Mouse (Mus musculus) adrenal gland, postnatal 25 days (tissue): ENCODE measurements around the gene A630001G21Rik. TPM values are rescaled to one million over a fixed set of nuclear protein-coding genes. Genes with fewer than 3 reads are reported as not detected.

ENCODE experiments used
- DNase-seq: peaks from one replicate; pipeline ENCODE4 v3.0.0; 2021; ENCODE audit warnings: mixed read lengths
- total RNA-seq: library from RNA; stranded (reverse); gene quantifications from 2 replicates; pipeline ENCODE4 v1.2.3, GENCODE M21; 2021

The A630001G21Rik gene
- total RNA-seq, 1 experiment from 2014 or later = 0.58 TPM

DNA sequence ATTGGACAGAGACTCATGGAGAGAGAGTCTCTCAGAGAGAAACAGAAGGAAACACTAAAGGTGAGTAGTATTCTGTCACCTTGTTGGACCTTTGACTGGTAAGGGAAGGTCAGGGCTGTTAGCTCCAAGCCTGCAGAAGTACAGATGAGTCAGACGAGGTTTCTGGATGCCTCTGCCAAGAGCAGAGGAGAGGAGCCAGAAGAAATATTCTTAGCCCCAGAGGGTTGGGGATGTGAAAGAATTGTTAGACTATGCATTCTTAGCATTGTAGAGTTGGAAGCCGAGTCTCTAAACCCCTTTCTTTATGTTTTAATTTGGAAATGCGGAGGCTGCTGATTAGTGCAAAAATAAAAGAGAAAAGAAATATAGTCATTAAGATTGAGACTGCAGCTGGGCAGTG, 6.5 kb downstream of the A630001G21Rik start:
- no peak for DNase-seq

DNA sequence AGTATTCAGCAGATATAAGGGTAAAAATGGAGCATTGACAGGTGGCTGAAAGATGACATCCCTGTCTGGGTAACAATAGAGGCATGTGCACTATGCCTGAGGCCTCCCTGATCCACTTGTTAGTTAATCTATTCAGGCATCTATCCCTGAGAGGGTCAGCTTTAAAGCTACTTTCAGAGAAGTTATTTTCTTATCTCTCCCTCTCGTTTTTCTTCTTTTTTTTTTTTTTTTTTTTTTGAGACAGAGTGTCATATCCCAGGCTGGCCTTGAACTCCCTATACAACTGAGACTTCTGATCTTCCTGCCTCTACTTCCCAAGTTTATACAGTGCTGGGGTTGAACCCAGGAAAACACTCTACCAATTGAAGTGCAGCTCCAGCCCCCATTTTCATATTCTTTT, 10.7 kb downstream of the A630001G21Rik start:
- no peak for DNase-seq

DNA sequence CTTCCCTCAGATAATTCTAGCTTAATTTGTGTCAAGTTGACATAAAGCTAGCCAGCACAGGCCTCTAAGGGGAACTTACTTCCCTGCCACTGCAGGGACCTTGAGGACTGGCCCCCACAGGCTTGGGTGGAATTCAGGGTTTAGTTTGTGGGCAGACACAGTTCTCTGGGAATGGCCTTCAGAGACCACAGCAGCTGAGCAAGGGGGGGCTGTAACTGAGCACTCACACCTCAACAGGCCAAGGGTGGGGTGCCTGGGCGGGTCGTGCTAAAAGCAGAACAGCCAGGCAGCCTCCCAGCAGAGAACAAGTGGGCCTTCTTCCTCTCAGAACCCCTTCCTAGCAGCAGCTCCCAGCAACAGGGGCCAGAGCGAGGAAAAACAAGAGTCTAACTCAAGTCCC, 12.3 kb downstream of the A630001G21Rik start:
- DNase-seq = no peak

DNA sequence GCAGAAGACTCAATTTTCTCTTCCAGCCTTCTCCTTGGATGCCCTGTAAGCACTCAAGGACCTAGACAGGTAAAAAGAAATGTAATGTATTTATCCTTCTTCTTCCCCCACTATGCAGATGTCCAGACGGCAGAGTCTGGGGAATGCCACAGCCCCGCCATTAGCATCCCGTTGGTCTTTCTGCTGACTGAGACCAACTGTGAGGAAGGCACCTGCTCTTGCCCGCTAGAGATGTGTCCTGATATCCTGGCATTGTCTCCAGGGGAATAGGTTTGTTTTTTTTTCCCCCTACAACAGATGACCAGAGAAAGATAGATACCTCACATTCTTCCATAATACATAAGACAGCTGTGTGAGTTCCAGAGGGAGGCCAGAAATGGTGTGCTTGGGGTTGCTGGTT, 14.2 kb downstream of the A630001G21Rik start:
- DNase-seq = no peak

DNA sequence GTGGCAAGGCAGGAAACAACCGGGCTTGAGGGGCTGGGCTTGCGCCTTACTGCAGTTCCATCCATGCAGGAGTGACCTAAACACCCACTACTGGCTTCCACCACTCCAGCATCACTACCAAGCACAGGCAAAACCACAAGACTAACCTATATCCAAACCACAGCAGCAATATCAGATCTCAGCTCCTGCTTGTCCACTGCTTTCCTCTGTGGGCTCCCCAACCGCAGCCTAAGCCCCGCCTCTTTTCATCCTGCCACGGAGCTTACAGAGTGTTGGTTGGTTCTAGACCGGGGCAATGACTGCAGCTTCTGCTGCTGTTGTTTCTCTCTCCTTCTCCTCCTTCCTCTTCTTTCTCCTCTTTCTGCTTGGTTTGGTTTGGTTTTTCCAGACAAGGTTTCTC, 15.1 kb downstream of the A630001G21Rik start:
- DNase-seq = no peak

DNA sequence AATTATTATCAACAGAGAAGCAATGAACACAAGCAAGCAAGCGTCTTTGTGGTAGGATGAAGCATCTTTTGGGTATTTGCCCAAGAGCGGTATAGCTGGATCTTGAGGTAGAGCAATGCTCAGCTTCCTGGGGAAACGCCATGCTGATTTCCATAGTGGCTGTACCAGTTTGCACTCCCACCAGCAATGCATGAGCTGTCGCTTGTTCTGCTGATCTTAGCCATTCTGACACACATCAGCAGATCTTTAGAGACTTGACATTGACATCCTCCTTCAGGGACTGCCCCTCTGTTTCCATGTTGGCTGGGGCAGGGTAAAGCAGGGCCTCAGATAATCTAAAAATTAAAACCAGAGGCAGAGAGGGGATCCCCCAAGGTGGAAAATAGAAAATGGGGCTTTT, 16.8 kb downstream of the A630001G21Rik start:
- no peak for DNase-seq

DNA sequence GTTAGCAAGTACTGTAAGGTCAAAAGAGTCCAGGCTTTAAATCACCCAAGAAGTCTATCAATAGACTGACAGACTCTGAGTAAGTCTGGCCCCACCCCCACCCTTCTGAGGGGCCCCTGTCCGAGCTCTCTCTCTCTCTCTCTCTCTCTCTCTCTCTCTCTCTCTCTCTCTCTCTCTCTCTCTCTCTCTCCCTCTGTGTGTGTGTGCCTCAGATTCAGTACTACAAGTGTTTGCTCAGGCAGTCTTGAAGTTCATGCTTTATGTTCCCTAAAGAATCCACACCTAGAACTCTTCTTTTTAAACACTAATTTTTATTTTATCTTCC, 19.5 kb downstream of the A630001G21Rik start:
- no peak for DNase-seq

DNA sequence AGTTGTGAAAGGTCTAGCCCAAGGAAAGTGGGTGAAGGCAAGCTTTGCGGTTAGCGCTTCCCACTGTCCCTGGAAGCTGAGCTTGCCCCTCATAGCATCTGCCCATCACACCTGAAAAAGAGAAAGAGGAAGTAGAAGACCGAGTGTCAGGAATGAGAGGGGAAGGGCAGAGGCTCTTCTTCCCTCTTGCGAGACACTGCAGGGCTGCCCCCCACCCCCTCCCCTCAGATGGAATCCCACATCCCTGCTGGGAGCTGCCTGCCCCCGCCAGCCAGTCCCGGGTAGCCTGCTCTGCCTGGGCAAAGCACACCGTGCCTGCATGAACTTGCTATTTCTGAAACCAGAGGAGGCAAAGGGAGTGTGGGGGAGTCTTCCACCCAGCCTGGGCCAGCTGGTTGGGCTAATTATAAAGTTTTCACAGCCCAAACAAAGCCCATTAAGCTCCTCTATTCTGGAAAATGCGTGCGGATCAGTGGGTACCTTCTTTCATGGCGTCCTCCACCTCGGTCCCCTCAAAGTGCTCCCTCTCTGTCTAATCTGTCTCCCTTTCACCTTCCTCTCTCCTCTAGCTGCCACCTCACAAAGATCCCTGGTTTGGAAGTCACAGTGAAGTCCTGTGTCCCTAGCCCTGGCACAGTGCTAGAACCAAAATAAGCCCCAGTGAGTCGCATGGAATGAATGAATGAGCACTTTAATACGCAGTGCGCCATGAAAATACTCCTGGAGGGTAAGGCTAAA, 20.0 kb downstream of the A630001G21Rik start:
- DNase-seq = no peak

DNA sequence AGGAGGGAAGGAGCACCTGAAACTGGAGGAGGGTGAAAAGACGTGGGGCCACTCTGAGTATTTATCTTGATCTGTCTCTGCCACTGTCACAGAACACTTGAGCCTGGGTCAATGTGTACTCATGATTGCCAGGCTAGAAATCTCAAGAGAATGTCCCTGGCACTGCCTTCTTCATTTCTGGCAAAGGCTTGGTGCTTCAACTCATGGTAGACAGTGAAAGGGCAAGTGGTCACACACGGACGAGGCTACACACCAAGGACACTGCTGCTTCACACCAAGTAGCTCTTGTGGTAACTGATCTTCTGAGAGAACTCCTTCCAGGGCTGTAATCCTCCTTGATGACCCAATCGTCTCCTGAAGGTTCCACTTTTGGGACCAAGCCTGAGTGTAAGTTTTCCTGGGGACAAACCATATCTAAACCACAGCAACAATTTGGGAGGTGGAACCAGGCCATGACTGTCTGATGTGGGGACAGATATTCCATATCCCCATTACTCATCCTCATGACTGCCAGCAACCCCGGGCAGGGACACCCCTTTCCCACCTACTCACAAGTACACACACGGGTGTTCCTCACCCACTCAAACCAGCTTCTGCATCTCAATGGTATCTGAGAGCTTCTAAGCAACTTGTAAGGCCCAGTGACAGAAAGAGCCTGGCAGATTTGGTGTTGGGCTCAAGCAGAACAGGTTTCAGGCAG, 20.8 kb downstream of the A630001G21Rik start:
- no peak for DNase-seq

DNA sequence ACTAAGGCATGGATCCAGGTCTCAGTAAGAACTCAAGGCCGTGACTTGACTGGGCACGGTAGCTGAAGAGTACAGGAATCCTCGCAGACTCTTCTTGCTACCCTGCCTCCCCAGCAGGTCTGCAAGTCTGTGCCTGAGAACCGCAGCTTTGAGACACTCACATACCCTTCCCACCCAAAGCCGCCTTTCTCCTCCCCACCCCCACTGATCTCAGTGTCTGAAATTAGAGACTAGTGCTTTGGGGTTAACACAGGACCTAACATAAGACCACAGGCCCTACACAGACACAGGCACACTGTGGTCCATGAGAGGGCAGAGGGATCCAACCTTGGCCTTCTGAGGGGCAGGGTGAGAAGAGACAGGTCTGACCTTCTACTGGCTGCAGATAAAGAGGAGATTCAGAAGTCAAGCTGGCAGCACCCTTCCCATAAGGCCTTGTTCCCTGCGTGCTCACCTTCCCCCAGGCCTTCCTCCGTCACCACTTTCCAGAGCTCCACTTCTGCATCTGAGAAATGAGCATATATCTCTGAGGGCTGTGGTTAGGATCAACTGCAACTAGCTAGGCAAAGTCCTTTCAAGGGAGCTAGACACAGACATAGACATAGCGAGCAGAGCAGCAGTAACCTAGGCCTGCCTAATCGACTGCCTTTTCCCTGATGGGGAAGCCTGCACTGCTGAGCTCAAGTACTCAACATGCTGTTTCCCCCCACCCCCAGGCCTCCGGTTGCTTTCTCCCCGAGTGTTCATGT, 26.3 kb downstream of the A630001G21Rik start:
- DNase-seq = no peak

DNA sequence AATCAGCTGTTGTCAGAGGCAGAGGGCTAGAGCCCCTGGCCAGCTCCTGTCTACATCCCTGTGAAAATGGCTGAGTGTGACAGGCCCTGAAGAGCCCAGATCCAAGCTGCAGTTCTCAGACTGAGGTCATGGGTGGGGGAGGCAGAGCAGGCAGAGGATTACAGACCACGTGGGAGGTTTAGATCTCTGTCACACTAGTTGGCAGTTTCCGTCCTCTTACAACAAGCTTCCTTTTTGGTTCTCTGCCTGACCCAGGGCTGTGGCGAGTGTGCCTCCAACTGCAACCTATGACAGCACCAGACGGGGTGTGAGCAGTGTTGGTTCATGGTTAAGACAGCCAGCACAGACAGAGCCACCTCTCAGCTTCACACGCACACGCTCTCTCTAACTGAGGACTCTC, 26.9 kb downstream of the A630001G21Rik start:
- peak; percentile 31 for DNase-seq

DNA sequence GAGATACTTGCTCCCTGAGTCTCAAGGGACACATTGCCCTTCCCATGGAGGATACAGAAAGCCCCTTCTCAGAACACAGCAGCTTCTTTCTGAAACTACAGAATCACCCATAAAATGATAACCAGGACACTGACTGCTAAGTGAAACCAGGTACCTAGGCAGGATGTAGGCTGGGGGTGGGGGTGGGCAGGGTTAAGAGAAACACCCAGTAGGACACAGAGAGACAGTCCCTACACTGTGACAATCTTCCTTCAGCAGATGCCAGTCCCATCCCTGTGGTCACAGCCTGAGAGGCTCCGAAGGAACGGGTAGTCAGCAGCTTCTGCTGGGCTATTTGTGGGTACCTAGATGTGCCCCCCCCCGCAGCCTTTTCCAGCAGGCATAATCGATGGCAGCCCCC, 27.8 kb downstream of the A630001G21Rik start:
- DNase-seq = no peak

DNA sequence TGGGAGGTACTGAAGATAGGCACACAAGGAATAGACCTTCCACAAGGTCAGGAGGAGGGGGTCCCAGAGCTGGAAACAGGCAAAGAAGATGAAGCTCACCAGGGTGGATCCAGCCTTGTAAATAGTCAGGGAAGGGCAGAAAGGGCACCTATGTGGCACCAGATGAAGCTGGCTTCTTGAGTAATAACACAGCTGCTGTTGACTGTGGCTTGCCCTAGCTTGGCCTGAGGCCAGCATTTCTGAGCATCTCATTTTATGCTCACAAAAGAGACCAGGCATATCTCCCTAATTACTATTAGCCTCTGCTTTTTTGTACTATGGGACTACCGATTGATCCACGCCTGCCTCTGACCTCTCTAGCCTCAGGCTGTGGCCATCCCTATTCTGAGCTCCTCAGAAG, 28.6 kb downstream of the A630001G21Rik start:
- no peak for DNase-seq

DNA sequence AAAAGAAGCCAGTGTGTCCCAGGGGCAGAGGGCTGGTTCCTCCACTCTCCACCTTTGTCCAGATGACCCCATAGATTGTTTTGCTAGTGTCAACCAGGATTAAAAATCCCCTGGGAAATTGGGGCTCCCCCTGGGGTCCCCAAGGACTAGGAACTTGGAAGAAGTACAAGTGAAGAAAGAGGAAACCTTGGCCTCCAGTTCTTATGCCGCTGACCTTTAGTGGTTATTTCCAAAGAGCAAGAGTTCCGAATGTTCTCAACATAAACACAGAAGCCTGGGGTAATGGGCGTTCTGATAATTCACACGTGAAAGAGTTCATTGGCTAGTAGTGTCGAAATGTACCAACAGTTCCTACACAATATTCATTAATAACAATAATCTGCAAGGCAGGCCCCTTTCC, 31.9 kb downstream of the A630001G21Rik start:
- no peak for DNase-seq

DNA sequence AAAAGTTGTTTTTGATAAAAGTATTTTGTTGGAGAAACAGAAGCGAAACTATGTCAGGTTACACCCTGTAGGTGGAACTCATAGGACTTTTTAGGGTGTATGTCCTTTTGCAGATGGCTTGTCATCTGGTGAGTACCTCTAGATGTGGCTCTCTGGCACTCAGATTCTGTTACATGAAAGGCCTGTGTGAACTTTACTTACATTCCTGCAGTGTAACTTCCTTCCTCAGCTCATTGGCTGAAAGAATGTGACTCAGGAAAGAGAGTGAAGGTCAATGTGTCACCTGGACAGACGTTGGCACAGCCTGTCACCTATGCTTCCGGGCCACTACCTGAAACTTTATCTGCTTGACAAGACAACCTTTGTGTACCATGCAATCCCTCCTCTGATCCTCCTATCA, 33.9 kb downstream of the A630001G21Rik start:
- DNase-seq = no peak

DNA sequence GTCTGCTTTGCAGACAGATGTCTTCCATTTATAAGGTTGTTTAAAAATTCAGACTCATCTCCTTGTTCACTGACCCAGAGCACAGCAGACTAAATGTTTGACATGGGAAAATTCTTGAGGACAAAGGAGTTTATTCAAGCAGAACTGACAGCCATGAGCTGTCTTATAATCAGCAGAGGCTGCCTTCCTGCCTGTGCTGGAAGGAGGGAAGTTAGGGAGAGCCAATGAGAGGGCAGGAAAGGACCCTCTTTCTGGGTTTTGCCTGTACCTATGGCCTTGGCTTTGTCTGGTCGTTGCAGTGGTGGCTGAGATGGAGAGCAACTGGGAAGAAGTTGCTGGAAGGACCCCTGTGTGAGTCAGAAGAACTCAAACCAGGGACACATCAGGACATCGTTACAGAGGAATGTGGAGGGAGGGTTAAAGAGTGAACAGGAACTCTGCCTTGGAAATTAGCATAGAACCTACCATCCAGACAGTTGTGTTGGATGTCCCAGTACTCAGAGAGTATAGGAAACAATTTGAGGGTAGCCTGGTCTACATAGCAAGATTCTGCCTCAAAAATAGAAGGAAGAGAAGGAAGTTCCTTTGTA, 35.4 kb downstream of the A630001G21Rik start:
- no peak for DNase-seq

DNA sequence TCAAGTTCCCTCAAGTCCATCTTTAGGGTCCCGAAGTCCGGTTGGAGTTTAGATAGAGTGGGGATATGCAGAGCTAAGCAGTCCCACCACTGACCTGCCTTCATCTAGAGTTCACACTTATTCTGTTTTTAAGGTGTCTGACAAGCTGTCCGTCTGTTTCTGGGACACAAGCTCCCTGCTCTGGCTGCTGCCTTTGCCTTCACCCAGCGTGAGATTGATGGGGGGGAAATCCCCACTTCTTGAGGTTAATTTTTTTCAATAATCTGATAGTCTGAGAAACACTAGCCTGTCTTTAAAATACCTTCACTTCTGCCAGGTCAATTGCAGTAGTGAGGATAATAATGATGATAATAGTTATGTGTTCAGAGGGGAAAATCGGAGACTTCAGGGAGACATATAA, 36.1 kb downstream of the A630001G21Rik start:
- DNase-seq = no peak

DNA sequence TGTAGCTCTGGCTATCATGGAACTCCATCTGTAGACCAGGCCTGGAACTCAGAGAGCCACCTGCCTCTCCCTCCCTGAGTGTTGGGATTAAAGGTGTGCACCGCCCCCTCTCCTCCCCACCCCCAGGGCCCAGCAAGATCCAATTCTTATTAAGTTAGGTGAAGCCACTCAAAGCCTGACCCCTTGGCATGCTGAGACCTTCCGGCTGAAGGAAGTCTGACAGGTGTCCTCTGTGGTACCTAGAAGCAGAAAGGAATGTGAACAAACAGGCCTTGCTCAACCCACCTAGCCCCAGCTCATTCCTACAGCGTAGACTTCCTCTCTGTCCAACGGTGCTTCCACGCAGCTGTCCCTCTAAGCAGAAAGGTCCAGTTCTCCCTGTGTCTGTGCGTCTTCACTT, 37.5 kb downstream of the A630001G21Rik start:
- DNase-seq = no peak

DNA sequence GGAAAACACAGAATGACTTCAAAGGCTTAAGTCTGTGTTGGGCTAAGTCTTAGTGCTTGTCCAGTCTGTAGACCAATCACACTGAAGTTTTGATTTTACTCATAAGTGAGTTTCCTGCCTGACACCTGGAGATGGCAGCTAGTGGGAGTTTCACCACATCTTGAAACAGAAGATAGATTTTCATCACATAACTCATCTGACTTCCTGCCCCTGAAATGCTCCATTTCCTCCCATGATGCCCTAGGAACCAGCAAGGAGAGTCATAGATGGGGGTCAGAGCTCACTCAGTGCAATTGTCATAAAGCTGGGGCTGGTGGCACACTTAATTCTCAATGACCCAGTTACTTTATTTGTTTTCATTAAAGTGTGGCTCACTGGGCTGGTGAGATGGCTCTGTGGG, 38.6 kb downstream of the A630001G21Rik start:
- DNase-seq = no peak

DNA sequence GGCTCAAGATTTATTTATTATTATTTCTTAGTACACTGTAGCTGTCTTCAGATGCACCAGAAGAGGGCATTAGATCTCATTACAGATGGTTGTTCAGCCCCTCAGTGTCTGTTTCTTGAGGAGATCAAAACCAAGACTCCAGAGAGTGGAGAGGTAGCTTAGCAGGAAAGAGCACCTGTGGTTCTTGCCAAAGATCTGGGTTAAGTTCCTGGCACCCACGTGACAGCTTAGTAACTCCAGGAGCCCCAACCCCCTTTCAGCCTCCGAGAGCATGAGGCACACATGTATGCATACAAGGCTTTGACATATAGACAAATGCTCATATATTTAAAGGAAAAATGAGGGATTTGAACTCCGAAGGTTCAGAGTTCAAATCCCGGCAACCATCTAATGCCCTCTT, 39.4 kb downstream of the A630001G21Rik start:
- DNase-seq = no peak

DNA sequence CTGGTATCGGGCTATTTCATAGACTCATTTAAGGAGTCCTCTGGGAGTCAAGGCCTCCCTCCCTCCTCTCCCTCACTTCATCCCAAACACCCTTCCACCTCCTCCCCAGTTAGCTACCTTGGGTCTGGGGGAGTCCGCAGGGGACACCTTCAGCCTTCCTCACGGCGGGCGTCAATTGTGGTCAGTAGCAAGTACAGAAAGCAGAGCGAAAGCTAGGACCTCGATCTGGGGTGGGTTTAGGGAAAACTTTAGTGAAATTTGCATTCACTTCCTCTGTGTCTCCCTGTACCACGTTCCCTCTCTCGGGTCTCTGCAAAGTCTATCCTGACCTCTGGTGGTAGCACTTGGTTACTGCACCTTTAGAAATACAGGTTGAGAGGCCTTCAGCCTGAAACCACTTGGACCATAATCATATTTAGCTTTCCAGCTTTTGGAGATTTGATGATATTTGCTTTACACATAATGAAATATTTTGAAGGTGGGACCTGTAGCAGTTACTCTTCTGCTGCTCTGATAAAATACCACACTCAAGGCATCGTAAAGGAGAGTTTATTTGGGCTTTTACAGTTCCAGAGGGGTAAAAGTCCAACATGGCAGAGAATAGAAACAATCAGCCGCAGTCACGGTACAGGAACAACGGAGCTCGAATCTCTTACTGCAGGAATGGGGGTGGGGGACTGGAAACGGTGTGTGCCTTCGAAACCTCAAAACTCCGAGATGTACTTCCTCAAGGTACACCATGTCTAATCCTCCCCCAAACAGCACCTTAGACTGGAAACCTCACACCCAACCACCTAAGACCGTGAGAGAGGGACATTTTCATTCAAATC, 41.9 kb downstream of the A630001G21Rik start:
- peak; percentile 33 for DNase-seq

DNA sequence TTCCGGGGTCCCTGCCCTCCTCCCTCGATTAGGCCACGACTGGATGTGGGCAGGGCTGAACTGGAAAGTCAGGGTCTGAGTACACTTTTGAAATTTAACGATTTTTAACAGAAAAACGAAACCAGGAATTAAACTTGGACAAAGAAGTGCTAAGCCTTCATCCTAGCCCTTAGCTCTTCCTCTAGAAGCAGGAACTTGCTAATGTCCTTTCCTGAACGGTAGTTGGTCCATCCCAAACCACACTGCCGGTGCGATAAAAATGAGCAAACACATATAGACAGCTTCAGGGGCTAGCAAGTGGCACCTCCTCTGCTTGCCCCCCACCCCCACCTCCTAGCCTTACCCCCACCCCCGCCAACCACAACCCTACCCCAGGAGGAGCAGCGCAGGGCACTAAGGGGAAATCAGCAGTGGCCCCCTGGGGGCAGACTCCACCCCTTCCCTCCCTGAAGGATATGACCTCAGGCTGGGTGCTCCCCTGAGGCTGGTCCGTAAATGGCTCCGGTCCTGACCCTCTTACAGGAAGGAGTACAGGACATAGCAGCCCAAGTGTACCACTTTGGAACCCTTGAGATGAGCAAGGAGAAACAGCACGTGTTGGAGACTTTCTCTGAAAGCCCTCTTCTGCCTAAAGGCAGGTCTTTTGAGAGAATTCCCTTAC, 42.9 kb downstream of the A630001G21Rik start:
- no peak for DNase-seq
